Mouse (Mus musculus) thymus, adult 2 months (tissue): ENCODE data around the gene Bzw1.

Source experiments
- CTCF ChIP-seq: fragments of 200-500 bp; IDR thresholded peaks from 2 replicates; pipeline ENCODE4 v1.5.1; 2012; ENCODE audit warnings: mild to moderate bottlenecking, control low read depth, low read length, moderate library complexity, borderline replicate concordance; ENCODE audit not compliant: control insufficient read depth, poor library complexity, insufficient read depth; ENCODE audit errors: extremely low read depth
- POLR2A ChIP-seq: fragments of 200-500 bp; IDR thresholded peaks from 2 replicates; pipeline ENCODE4 v1.6.1; 2012; ENCODE audit warnings: mild to moderate bottlenecking, low read length, control low read depth, moderate library complexity; ENCODE audit not compliant: control insufficient read depth, poor library complexity, insufficient read depth; ENCODE audit errors: extremely low read depth

DNA sequence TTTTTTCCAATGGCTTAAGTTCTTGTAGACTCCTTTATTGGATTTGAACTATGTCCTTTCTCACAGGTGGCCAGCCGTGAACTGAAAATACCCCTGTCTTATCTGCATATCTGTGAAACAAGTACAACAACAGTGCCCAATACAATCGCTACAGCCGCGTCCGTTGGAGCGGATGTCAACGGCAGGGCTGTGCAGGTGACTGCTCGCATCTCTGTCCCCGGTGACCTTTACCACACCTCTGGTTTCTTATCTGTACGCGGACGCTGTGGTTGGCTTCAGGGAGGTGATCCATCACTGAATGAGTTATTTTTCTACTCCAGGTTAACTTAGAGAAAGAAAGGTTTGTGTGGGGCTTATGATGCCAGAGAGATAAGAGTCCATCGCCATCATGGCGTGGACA is 46.5 kb upstream of the Bzw1 start:
- no peak for TF ChIP-seq CTCF
- no peak for TF ChIP-seq POLR2A
